Mouse (Mus musculus) neural tube, embryonic 11.5 days (tissue): Measurements from ENCODE around the gene Unc119. TPM values are rescaled to one million over a fixed set of nuclear protein-coding genes. Genes with fewer than 3 reads are reported as not detected.

ENCODE experiments used
- ATAC-seq: fragments of 200-750 bp; cut with Nextera tagmentation; 2 replicates; pipeline ENCODE4 v1.8.0; 2017; ENCODE audit warnings: moderate number of reproducible peaks, mild to moderate bottlenecking, moderate TSS enrichment, moderate library complexity; ENCODE audit not compliant: insufficient read depth, low FRiP score, low TSS enrichment
- DNase-seq: peaks from one replicate; pipeline ENCODE4 v3.0.0-alpha.2; 2015; ENCODE audit warnings: low spot score
- H3K27ac ChIP-seq: fragments of 300-500 bp; sonication (generic); 2 replicates; pipeline ENCODE4 v1.5.1; 2014; ENCODE audit warnings: low read depth, mild to moderate bottlenecking, low read length
- H3K27me3 ChIP-seq: fragments of 300-500 bp; sonication (generic); 2 replicates; pipeline ENCODE4 v1.6.1; 2014; ENCODE audit warnings: mild to moderate bottlenecking, low read length, mixed read lengths; ENCODE audit not compliant: control insufficient read depth, insufficient read depth
- H3K36me3 ChIP-seq: fragments of 300-500 bp; sonication (generic); 2 replicates; pipeline ENCODE4 v1.6.1; 2014; ENCODE audit warnings: mild to moderate bottlenecking, low read length, moderate library complexity, mixed read lengths; ENCODE audit not compliant: control insufficient read depth, insufficient read depth
- H3K4me1 ChIP-seq: fragments of 300-500 bp; sonication (generic); 2 replicates; pipeline ENCODE4 v1.6.1; 2014; ENCODE audit warnings: low read length, mixed read lengths; ENCODE audit not compliant: control insufficient read depth, insufficient read depth
- H3K4me2 ChIP-seq: fragments of 300-500 bp; sonication (generic); 2 replicates; pipeline ENCODE4 v1.6.1; 2014; ENCODE audit warnings: low read depth, mild to moderate bottlenecking, moderate library complexity
- H3K4me3 ChIP-seq: fragments of 300-500 bp; sonication (generic); 2 replicates; pipeline ENCODE4 v1.5.1; 2014; ENCODE audit warnings: low read depth, low read length
- H3K9ac ChIP-seq: fragments of 300-500 bp; sonication (generic); 2 replicates; pipeline ENCODE4 v1.6.1; 2014; ENCODE audit warnings: mild to moderate bottlenecking, low read length
- H3K9me3 ChIP-seq: fragments of 300-500 bp; sonication (generic); 2 replicates; pipeline ENCODE4 v1.6.1; 2016; ENCODE audit warnings: low read length; ENCODE audit not compliant: control insufficient read depth
- WGBS: fragments of 180-500 bp; shearing (Covaris S2); extraction: QIAGEN DNeasy Blood & Tissue Kit; methylation state at CpG from one replicate; pipeline ENCODE4 v1.1.7; 2014; 5-methylcytosine and 5-hydroxymethylcytosine counted together
- polyA plus RNA-seq: library from polyadenylated mRNA; unstranded; fragments of >200 nt; fragmentation: Nextera tagmentation; extraction: Ambion mirVana; gene quantifications from 2 replicates; pipeline ENCODE4 v1.2.1, GENCODE M21; 2014

The Unc119 gene
- polyA plus RNA-seq, 1 experiment from 2014 or later, result 69.3 TPM

DNA sequence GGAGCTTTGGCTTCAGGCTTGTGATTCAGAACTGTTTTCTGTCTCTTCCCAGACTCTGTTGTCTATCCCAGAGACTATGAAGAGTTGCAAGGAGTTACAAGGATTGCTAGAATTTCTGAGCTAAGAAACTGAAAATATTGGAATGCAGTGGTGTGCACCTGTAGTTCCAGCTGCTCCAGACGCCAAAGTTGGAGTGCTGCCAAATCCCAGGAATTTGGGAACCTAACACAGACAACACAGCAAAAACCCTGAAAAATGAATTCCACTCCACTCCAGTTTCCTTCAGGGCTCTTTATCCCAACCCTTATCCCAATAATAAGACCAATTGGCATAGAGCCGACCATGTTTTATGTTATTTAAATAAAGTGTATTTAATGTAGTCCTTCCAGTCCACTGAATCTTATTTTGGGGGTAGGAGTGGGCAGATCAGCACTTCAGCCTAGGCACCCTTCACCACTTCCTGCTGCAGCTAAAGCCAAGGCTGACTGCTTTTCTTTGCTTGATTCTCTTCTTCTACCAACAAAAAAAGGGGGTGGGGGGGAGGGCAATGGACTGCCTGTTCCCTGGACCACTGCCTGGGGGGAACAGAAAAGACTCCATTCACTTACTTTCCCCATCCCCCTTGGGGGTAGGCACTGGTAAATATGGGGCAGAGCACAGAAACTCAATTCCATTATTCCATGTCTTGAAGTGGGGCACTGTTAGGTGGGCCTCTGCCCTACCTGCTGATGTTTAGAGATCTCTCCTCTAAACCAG lies 21.0 kb upstream of the Unc119 start:
- Histone ChIP-seq H3K4me3 (no peak overlapping the region), H3K9me3 (no peaks in the 10 kb centered on the region), H3K9ac (no peak overlapping the region), H3K27me3 (no peaks in the 10 kb centered on the region), H3K4me2 (0 out of 2 replicates have a peak overlapping the region, but pooled peaks have one; percentile 9), H3K27ac (peak overlapping the region; percentile 4; the same call in 1 of the 2 replicates), H3K4me1 (peaks cover 5% of the 10 kb centered on the region; the same call in 1 of the 2 replicates), H3K36me3 (peaks cover 19% of the 10 kb centered on the region)
- 79% methylated on average over 2 of the region's 2 CpGs for WGBS
- no peak for ATAC-seq
- DNase-seq, result no peak

DNA sequence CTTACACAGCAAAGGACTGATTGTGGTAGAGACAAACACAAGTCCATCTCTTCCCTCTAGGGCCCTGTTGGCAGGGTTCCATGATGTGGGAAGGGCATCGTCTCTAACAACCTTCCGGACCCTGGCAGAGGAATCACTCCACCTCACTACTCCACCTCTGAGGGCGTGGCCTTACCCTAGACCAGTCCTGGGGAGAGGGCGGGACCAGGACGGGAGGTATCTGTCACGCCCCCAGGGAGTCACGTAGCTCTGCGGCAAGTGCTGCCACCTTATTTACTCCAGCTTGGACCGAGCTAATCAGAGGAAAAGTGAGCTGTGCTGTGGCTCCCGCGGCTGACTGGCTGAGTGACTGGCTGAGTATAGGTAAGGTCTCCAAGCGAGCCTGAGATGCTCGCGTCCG lies 20.4 kb upstream of the Unc119 start, which contains the start of gene Aldoc:
Gene Aldoc, plus strand, starts transcription at position 109 of the 400 bp plus-strand sequence.
- Histone ChIP-seq H3K36me3 (peaks cover 14% of the 10 kb centered on the region), H3K9me3 (no peaks in the 10 kb centered on the region), H3K4me1 (peaks cover 5% of the 10 kb centered on the region; the same call in 1 of the 2 replicates), H3K27me3 (no peaks in the 10 kb centered on the region), H3K9ac (no peak within 1 kb of the TSS), H3K27ac (peak within 1 kb of the TSS; percentile 4; the same call in 1 of the 2 replicates), H3K4me3 (no peak within 1 kb of the TSS), H3K4me2 (0 out of 2 replicates have a peak within 1 kb of the TSS, but pooled peaks have one; percentile 9)
- DNase-seq (peak; percentile 43), ATAC-seq (no peak)
- 4% methylated on average over 15 of the region's 15 CpGs for WGBS

DNA sequence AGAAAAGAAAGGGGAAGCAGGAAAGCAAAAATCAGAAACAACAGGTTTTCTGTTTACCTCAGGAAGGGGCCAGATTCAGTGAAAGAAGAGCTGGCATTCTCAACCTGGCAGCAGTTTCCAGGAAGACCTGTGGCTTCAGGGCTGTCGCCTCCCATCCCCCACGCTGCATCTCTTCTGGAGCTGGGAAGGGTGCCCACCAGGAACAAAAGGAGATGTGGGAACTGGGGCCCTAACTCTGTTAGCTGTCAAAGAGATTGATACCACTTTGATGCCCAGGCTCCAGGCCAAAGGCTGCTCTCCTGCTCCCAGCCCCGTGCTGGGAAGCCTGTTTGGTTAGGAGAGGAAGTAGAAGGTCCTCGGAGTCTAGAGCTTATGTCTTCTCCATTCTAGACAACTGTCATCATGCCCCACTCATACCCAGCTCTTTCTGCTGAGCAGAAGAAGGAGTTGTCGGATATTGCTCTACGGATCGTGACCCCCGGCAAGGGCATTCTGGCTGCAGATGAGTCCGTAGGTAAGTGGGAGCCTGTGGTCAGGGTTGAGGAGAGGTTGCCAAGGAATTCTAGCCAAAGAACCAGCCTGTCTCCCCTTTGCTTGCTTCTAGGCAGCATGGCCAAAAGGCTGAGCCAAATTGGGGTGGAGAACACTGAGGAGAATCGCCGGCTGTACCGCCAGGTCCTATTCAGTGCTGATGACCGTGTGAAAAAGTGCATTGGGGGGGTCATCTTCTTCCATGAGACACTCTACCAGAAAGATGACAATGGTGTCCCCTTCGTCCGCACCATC lies 19.1 kb upstream of the Unc119 start:
- 81% methylated on average over 15 of the region's 15 CpGs for WGBS
- H3K9ac ChIP-seq, result no peak overlapping the region
- DNase-seq, result no peak
- H3K27ac ChIP-seq, result no peak overlapping the region
- H3K9me3 ChIP-seq, result no peaks in the 10 kb centered on the region
- H3K4me2 ChIP-seq, result no peak overlapping the region
- H3K4me3 ChIP-seq, result no peak overlapping the region
- H3K27me3 ChIP-seq, result no peaks in the 10 kb centered on the region
- H3K4me1 ChIP-seq, result peaks cover 10% of the 10 kb centered on the region; the same call in 1 of the 2 replicates
- H3K36me3 ChIP-seq, result peaks cover 11% of the 10 kb centered on the region
- ATAC-seq, result no peak

DNA sequence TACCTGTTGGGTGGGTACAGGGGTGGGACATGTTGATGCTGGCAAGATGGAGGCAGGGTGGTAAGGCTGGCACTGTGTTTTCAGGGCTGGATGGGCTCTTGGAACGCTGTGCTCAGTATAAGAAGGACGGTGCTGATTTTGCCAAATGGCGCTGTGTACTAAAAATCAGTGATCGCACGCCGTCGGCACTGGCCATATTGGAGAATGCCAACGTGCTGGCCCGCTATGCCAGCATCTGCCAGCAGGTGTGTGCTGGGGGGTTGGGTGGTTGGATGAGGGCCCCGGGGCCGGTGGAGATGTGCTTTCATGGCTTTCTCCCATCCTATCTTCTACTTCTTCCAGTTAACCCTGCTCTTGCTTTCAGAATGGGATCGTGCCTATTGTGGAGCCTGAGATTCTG lies 18.3 kb upstream of the Unc119 start:
- Histone ChIP-seq H3K9me3 (no peaks in the 10 kb centered on the region), H3K9ac (no peak overlapping the region), H3K27me3 (no peaks in the 10 kb centered on the region), H3K4me2 (no peak overlapping the region), H3K27ac (no peak overlapping the region), H3K4me3 (no peak overlapping the region), H3K4me1 (peaks cover 11% of the 10 kb centered on the region; the same call in 1 of the 2 replicates), H3K36me3 (peaks cover 7% of the 10 kb centered on the region)
- no peak for DNase-seq
- no peak for ATAC-seq
- WGBS, result 91% methylated on average over 12 of the region's 12 CpGs

DNA sequence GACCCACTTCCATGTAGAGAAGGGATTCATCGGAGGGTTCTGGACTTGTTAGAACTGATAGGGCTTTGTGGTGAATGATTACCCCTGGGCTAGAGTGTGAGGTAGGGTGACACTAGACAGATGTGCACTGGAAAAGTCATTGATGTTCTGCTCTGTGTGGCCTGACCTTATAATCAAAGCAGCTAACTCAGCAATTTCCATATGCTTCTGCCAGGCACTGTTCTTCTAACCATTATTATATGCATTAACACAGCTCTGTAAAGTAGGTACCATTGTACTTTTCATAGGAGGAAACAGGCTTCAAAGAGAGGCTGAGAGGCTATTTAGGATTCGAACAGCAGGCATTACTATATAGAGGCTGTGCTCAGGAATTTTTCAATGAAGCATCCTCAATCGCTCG lies 16.1 kb upstream of the Unc119 start:
- no peaks in the 10 kb centered on the region; the same call in 1 of the 2 replicates for H3K36me3 ChIP-seq
- peaks cover 11% of the 10 kb centered on the region; the same call in 1 of the 2 replicates for H3K4me1 ChIP-seq
- H3K9ac ChIP-seq, result no peak overlapping the region
- ATAC-seq (no peak), DNase-seq (no peak)
- no peak overlapping the region for H3K4me2 ChIP-seq
- H3K27ac ChIP-seq, result no peak overlapping the region
- WGBS, result 93% methylated on average over 4 of the region's 4 CpGs
- no peak overlapping the region for H3K4me3 ChIP-seq
- no peaks in the 10 kb centered on the region for H3K9me3 ChIP-seq
- H3K27me3 ChIP-seq, result no peaks in the 10 kb centered on the region

DNA sequence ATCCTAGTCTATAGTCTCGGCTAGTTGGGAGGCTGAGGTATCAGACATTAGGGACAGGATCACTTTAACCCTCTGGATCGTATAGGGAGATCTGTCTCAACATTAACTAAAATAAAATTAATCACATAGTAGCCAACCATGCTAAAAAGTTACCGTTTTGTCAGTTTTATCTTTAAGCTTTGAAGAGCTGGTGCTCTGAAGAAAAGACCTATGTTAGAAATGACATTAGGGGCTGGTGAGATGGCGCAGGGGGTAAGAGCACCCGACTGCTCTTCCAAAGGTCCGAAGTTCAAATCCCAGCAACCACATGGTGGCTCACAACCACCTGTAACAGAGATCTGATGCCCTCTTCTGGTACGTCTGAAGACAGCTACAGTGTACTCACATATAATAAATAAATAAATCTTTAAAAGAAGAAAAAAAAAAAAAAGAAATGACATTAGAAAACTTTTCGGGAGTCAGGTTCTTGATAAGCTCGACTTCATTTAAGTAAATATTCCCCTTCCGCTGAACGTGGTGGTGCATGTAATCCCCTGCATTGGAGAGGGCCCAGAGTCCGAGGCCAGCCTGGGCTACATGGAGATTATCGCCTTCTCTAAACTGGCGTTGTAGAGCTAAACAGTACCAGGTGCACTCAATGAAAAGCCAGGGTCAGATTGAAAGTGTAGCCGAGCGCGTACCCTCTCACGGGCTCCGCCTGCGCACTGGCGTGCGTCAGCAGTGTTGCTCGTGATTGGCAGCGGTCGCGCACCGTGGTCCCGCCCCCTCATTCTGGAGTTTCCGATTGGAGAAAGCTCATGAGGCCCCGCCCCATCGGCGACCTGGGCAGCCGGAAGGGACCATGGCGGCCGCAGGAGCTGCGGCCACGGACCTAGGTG lies 15.4 kb upstream of the Unc119 start, which contains the start of gene Pigs:
Gene Pigs, plus strand, starts transcription at position 782 of the 878 bp plus-strand sequence.
- Histone ChIP-seq H3K4me2 (peak within 1 kb of the TSS; percentile 81), H3K4me3 (peak within 1 kb of the TSS; percentile 89), H3K27me3 (no peaks in the 10 kb centered on the region), H3K4me1 (peaks cover 8% of the 10 kb centered on the region; the same call in 1 of the 2 replicates), H3K9ac (peak within 1 kb of the TSS; percentile 81), H3K36me3 (no peaks in the 10 kb centered on the region), H3K27ac (no peak within 1 kb of the TSS), H3K9me3 (no peaks in the 10 kb centered on the region)
- peak; percentile 95 for DNase-seq
- ATAC-seq, result peak; percentile 95
- WGBS, result 12% methylated on average over 37 of the region's 37 CpGs

DNA sequence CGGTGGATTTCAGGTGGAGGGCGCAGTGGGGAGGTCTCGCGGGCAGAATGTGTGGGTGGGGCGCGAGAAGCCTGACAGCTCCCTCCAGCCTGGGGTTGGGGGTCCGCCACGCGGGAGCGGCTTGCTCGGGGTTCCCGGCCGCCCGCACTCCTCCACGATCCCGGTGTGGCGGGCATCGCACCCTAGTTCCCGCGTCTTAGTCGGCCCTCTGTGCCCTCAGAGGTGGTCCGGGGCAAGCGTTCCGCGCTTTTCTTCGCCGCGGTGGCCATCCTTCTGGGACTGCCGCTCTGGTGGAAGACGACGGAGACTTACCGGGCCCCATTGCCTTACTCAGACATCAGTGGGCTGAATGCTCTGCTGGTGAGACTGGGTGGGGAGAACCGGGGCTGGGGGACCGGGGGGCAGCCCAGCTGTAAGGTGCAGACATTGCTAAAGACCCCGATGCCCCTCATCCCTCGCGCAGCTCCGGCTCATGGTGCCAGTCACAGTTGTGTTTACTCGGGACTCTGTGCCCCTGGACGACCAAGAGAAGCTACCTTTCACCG lies 14.7 kb upstream of the Unc119 start:
- 1% methylated on average over 39 of the region's 41 CpGs for WGBS
- H3K9me3 ChIP-seq, result no peaks in the 10 kb centered on the region
- peak overlapping the region; percentile 81 for H3K9ac ChIP-seq
- H3K4me3 ChIP-seq, result peak overlapping the region; percentile 89
- H3K4me2 ChIP-seq, result peak overlapping the region; percentile 81
- peaks cover 5% of the 10 kb centered on the region; the same call in 1 of the 2 replicates for H3K4me1 ChIP-seq
- peaks cover 3% of the 10 kb centered on the region; the same call in 1 of the 2 replicates for H3K36me3 ChIP-seq
- ATAC-seq (peak; percentile 61), DNase-seq (no peak)
- H3K27me3 ChIP-seq, result no peaks in the 10 kb centered on the region
- no peak overlapping the region for H3K27ac ChIP-seq

DNA sequence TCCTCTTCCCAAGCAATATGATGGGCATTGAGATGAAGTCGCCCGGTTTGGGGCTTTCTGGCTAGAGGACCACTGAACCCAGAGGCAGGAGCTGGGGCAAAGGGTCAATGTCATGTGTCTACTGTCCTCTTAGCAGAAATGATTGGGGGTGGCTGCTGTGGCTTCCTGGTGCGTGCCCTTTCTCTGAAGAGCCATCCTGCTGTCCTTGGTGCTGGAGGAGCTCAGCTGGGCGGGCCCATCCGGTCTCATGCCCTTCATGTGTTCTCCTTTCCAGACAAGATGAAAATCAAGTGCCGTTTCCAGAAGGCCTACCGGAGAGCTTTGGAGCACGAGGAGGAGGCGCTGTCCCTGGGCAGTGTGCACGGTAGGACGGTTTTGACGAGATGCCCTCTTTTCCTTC lies 10.6 kb upstream of the Unc119 start:
- 98% methylated on average over 12 of the region's 12 CpGs for WGBS
- Histone ChIP-seq H3K27ac (no peak overlapping the region), H3K36me3 (peaks cover 11% of the 10 kb centered on the region), H3K27me3 (no peaks in the 10 kb centered on the region), H3K9me3 (no peaks in the 10 kb centered on the region), H3K9ac (no peak overlapping the region), H3K4me1 (peaks cover 5% of the 10 kb centered on the region; the same call in 1 of the 2 replicates), H3K4me2 (no peak overlapping the region), H3K4me3 (no peak overlapping the region)
- ATAC-seq (no peak), DNase-seq (no peak)
